Mouse (Mus musculus): ENCODE measurements around the gene Dlg5. TPM values are rescaled to one million over a fixed set of nuclear protein-coding genes. Genes with fewer than 3 reads are reported as not detected.
A peak's percentile ranks its signal among the peaks of the same experiment; 100 is the strongest.

Dlg5 gene
- total RNA-seq (2021) = 10 to 100 TPM; 58.1 to 63.6 TPM
- long read RNA-seq, full-length matches to known transcripts = 13 of 39 reads
- long read RNA-seq, partial matches to known transcripts = 21 of 39 reads
- long read RNA-seq, other reads (novel, unspliced or antisense) = 5 of 39 reads

GRCm38 (mm10) chr14:24245177-24246081 is at the start of gene Dlg5:
Dlg5 (minus strand) TSS chr14:24245920.
- peak; percentile 29 to 51 for DNase-seq (ENCODE audit: low spot score in 2 of 2)

- DNase-seq (ENCODE audit: low spot score in 2 of 2) = no peak
Observed at GRCm38 (mm10) chr14:24293631-24294030, 47.9 kb upstream of the Dlg5 start.

GRCm38 (mm10) chr14:24292914-24293313 is 47.2 kb upstream of the Dlg5 start, which contains the start of gene E330034G19Rik:
E330034G19Rik (plus strand) TSS chr14:24293214.
- DNase-seq (ENCODE audit: low spot score in 2 of 2) = no peak

GRCm38 (mm10) chr14:24290726-24291125 is 45.0 kb upstream of the Dlg5 start:
- no peak for DNase-seq (ENCODE audit: low spot score in 2 of 2)

- DNase-seq (ENCODE audit: low spot score in 2 of 2) = no peak
Observed at GRCm38 (mm10) chr14:24286136-24286535, 40.4 kb upstream of the Dlg5 start.

GRCm38 (mm10) chr14:24282276-24282675 is 36.6 kb upstream of the Dlg5 start:
- DNase-seq (ENCODE audit: low spot score in 2 of 2) = no peak

- no peak for DNase-seq (ENCODE audit: low spot score in 2 of 2)
Observed at GRCm38 (mm10) chr14:24281278-24281677, 35.6 kb upstream of the Dlg5 start.

GRCm38 (mm10) chr14:24275534-24275933 is 29.8 kb upstream of the Dlg5 start:
- DNase-seq (ENCODE audit: low spot score in 2 of 2) = no peak

GRCm38 (mm10) chr14:24273575-24273974 is 27.9 kb upstream of the Dlg5 start:
- peak in 1 of 2 experiments; percentile 68 for DNase-seq (ENCODE audit: low spot score in 2 of 2)

- DNase-seq (ENCODE audit: low spot score in 2 of 2) = peak in 1 of 2 experiments; percentile 27
Observed at GRCm38 (mm10) chr14:24269571-24269970, 23.9 kb upstream of the Dlg5 start.

- DNase-seq (ENCODE audit: low spot score in 2 of 2) = peak; percentile 33 to 64
Observed at GRCm38 (mm10) chr14:24262915-24263314, 17.2 kb upstream of the Dlg5 start.

- DNase-seq (ENCODE audit: low spot score in 2 of 2) = no peak
Observed at GRCm38 (mm10) chr14:24262382-24262781, 16.7 kb upstream of the Dlg5 start.

- DNase-seq (ENCODE audit: low spot score in 2 of 2) = no peak
Observed at GRCm38 (mm10) chr14:24260391-24260790, 14.7 kb upstream of the Dlg5 start.

- DNase-seq (ENCODE audit: low spot score in 2 of 2) = no peak
Observed at GRCm38 (mm10) chr14:24255956-24256355, 10.2 kb upstream of the Dlg5 start.

- DNase-seq (ENCODE audit: low spot score in 2 of 2) = no peak
Observed at GRCm38 (mm10) chr14:24253611-24254202, 8.0 kb upstream of the Dlg5 start.

- no peak for DNase-seq (ENCODE audit: low spot score in 2 of 2)
Observed at GRCm38 (mm10) chr14:24251326-24251725, 5.6 kb upstream of the Dlg5 start.

GRCm38 (mm10) chr14:24249926-24250325 is 4.2 kb upstream of the Dlg5 start:
- DNase-seq (ENCODE audit: low spot score in 2 of 2) = no peak

GRCm38 (mm10) chr14:24244330-24245176 is 1.2 kb downstream of the Dlg5 start:
- peak; percentile 22 to 32 for DNase-seq (ENCODE audit: low spot score in 2 of 2)

GRCm38 (mm10) chr14:24242016-24242415 is 3.7 kb downstream of the Dlg5 start:
- no peak for DNase-seq (ENCODE audit: low spot score in 2 of 2)

GRCm38 (mm10) chr14:24240831-24241230 is 4.9 kb downstream of the Dlg5 start:
- no peak for DNase-seq (ENCODE audit: low spot score in 2 of 2)

GRCm38 (mm10) chr14:24239651-24240050 is 6.1 kb downstream of the Dlg5 start:
- no peak for DNase-seq (ENCODE audit: low spot score in 2 of 2)

Measured in layer of hippocampus, adult 18-20 months (tissue).